ENCODE assay signal across 26 mouse cellular contexts in the genomic region with DNA sequence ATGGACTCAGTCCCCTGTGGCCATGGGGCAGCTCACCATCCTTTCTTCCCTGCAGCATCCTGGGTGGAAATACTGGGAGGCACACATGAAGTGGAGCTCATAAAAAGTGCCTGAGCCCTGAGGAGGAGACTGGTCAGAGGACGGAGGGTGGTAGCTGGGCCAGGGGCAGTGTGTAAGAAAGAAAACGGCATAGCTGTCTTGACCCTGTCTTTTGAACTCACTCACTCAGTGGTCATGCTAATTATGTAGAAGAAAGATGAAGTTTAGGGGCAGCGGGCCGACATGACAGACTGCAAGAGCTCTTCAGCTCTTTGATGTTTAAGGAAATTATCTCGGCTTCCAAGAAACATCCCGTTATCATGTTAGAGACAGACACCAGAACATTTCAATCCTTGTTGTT.
DNase-seq lines count a peak whose midpoint lies in the region; ATAC-seq lines count a peak whose summit lies in the region.
"Had no signal": no experiment of that assay in that cellular context is flagged by ENCODE, and none has a peak within 500 bp of the region (broad histone marks: within the 10 kb centered on the region; RNA-seq: fewer than 3 reads in every experiment).

No protein-coding gene starts in this region.

- no peak overlapping the region for H3K4me2 ChIP-seq in hindbrain, embryonic 14.5 days (replicated peaks)
- no peak overlapping the region for H3K4me2 ChIP-seq in lung, embryonic 16.5 days (ENCODE audit: low read depth, low read length)
- H3K4me2 ChIP-seq: embryonic facial prominence, embryonic 12.5 days; hindbrain, embryonic 13.5 days; kidney, embryonic 15.5 days; limb, embryonic 13.5 days; liver, embryonic 11.5 days; neural tube, embryonic 15.5 days; stomach, embryonic 15.5 days had no signal

- peak; percentile 38 for DNase-seq in hindbrain, embryonic 10.5 days (ENCODE audit: low spot score)
- no peak for DNase-seq in hindbrain, embryonic 14.5 days (ENCODE audit: low spot score)
- no peak for DNase-seq in lung, postnatal 10 days
- peak; percentile 57 for DNase-seq in embryo, embryonic 10.5 days (ENCODE audit: low spot score)
- DNase-seq in embryo, embryonic 9.5 days (ENCODE audit: extremely low spot score), result peak; percentile 34
- no peak for DNase-seq in thymus, postnatal 36 days
- DNase-seq: adrenal gland, postnatal 25 days; B cell, adult 2 months; cerebellum, adult 11-12 months; cerebellum, adult 9-11 months; gastrocnemius, adult 2 months; gastrocnemius, postnatal 36 days; kidney, adult 18-20 months; kidney, postnatal 4 days; right cerebral cortex, postnatal 25 days had no signal

- H3K27me3 ChIP-seq in hindbrain, embryonic 10.5 days (ENCODE audit: insufficient read depth, poor library complexity, severe bottlenecking), result no peaks in the 10 kb centered on the region
- no peaks in the 10 kb centered on the region for H3K27me3 ChIP-seq in hindbrain, embryonic 14.5 days (ENCODE audit: control insufficient read depth, insufficient read depth, low read length)
- H3K27me3 ChIP-seq in lung, embryonic 16.5 days (ENCODE audit: control insufficient read depth, insufficient read depth, low read depth, low read length), result no peaks in the 10 kb centered on the region
- H3K27me3 ChIP-seq: embryonic facial prominence, embryonic 12.5 days; hindbrain, embryonic 13.5 days; kidney, embryonic 15.5 days; limb, embryonic 13.5 days; neural tube, embryonic 15.5 days; stomach, embryonic 15.5 days had no signal

- peaks cover 56% of the 10 kb centered on the region for H3K4me1 ChIP-seq in hindbrain, embryonic 10.5 days (replicated peaks)
- no peaks in the 10 kb centered on the region; the same call in 1 of the 2 replicates for H3K4me1 ChIP-seq in hindbrain, embryonic 14.5 days (replicated peaks; ENCODE audit: control insufficient read depth, insufficient read depth, low read length)
- H3K4me1 ChIP-seq in lung, embryonic 16.5 days (replicated peaks; ENCODE audit: control insufficient read depth, insufficient read depth, low read length), result peaks cover 36% of the 10 kb centered on the region
- H3K4me1 ChIP-seq: neural tube, embryonic 15.5 days had no signal

- H3K27ac ChIP-seq in hindbrain, embryonic 10.5 days, result peak overlapping the region; percentile 40; the same call in 1 of the 2 replicates
- H3K27ac ChIP-seq in hindbrain, embryonic 14.5 days, result no peak overlapping the region
- peak overlapping the region; percentile 77; the same call in 1 of the 2 replicates for H3K27ac ChIP-seq in lung, embryonic 16.5 days (ENCODE audit: low read length)
- H3K27ac ChIP-seq: embryonic facial prominence, embryonic 12.5 days; gastrocnemius, adult 2 months; hindbrain, embryonic 13.5 days; kidney, embryonic 15.5 days; limb, embryonic 13.5 days; macrophage; neural tube, embryonic 15.5 days; stomach, embryonic 15.5 days had no signal

- ATAC-seq in hindbrain, embryonic 14.5 days (ENCODE audit: low FRiP score), result no peak
- 0 out of 2 replicates have a peak, but pooled peaks have one; percentile 28 for ATAC-seq in lung, embryonic 16.5 days (ENCODE audit: low read depth)
- ATAC-seq: forebrain, embryonic 16.5 days; inflammation-experienced regulatory T-cells, adult 6 months had no signal

- H3K9ac ChIP-seq in hindbrain, embryonic 14.5 days, result no peak overlapping the region
- no peak overlapping the region for H3K9ac ChIP-seq in lung, embryonic 16.5 days (ENCODE audit: low read length)
- H3K9ac ChIP-seq: embryonic facial prominence, embryonic 12.5 days; hindbrain, embryonic 13.5 days; kidney, embryonic 15.5 days; limb, embryonic 13.5 days; neural tube, embryonic 15.5 days; stomach, embryonic 15.5 days had no signal

- H3K4me3 ChIP-seq in hindbrain, embryonic 10.5 days, result no peak overlapping the region
- no peak overlapping the region for H3K4me3 ChIP-seq in hindbrain, embryonic 14.5 days (replicated peaks; ENCODE audit: low read length)
- no peak overlapping the region for H3K4me3 ChIP-seq in lung, embryonic 16.5 days (ENCODE audit: low read length)
- H3K4me3 ChIP-seq: embryonic facial prominence, embryonic 12.5 days; gastrocnemius, adult 2 months; hindbrain, embryonic 13.5 days; kidney, embryonic 15.5 days; limb, embryonic 13.5 days; neural tube, embryonic 15.5 days; stomach, embryonic 15.5 days had no signal

- no peaks in the 10 kb centered on the region for H3K36me3 ChIP-seq in hindbrain, embryonic 10.5 days
- no peaks in the 10 kb centered on the region for H3K36me3 ChIP-seq in hindbrain, embryonic 14.5 days (replicated peaks; ENCODE audit: control insufficient read depth, insufficient read depth)
- H3K36me3 ChIP-seq in lung, embryonic 16.5 days (ENCODE audit: control insufficient read depth, insufficient read depth, low read length), result no peaks in the 10 kb centered on the region
- H3K36me3 ChIP-seq: hindbrain, embryonic 13.5 days; kidney, embryonic 15.5 days; neural tube, embryonic 15.5 days; stomach, embryonic 15.5 days had no signal

- 18% methylated on average over 6 of the region's 6 CpGs for WGBS in hindbrain, embryonic 10.5 days
- 10% methylated on average over 6 of the region's 6 CpGs for WGBS in hindbrain, embryonic 14.5 days
- WGBS in lung, embryonic 16.5 days, result 42% methylated on average over 6 of the region's 6 CpGs

- H3K9me3 ChIP-seq in hindbrain, embryonic 10.5 days, result no peaks in the 10 kb centered on the region
- no peaks in the 10 kb centered on the region for H3K9me3 ChIP-seq in hindbrain, embryonic 14.5 days (ENCODE audit: control insufficient read depth, low read length)
- H3K9me3 ChIP-seq in lung, embryonic 16.5 days (ENCODE audit: control insufficient read depth, low read length), result no peaks in the 10 kb centered on the region
- H3K9me3 ChIP-seq: embryonic facial prominence, embryonic 12.5 days; hindbrain, embryonic 13.5 days; kidney, embryonic 15.5 days; neural tube, embryonic 15.5 days; stomach, embryonic 15.5 days had no signal

Comparison
In these comparisons a context has a peak if more than half of its experiments do, and no peak if none do; other contexts are left out.
1. DNase-seq: peak in hindbrain, embryonic 10.5 days (single experiment), embryo, embryonic 10.5 days (single experiment) and embryo, embryonic 9.5 days (single experiment); none in hindbrain, embryonic 14.5 days (single experiment), lung, postnatal 10 days (single experiment) and thymus, postnatal 36 days (0 of 2).